Mouse (Mus musculus): ENCODE measurements around the gene Vapa.

GRCm38 (mm10) chr17:65548698-65549365 is 64.5 kb downstream of the Vapa start:
- no peak for TF ChIP-seq CTCF (IDR thresholded peaks at IDR 0.05)
- no peak for TF ChIP-seq POLR2A (IDR thresholded peaks at IDR 0.05; ENCODE audit: insufficient read depth, low read depth, low read length)

All from heart, adult 2 months (tissue).